Mouse (Mus musculus) heart, adult 8-10 months (tissue): Measurements from ENCODE around the gene Hps4. TPM values are rescaled to one million over a fixed set of nuclear protein-coding genes. Genes with fewer than 3 reads are reported as not detected.
"Not testable (repeated sequence)": the region's sequence is repeated elsewhere in the genome, so short reads cannot be mapped to it uniquely, and the experiment has no call there.

Experiments
- DNase-seq: peaks from one replicate; pipeline ENCODE4 v3.0.0; 2022; ENCODE audit warnings: low spot score
- total RNA-seq, 4 experiments: library from RNA; stranded (reverse); gene quantifications; 2 replicates each; pipeline ENCODE4 v1.2.4; 2022

Hps4 gene
- 10 to 100 TPM in 2 of 4 experiments, 1 to 10 TPM in 2; 8.5 to 12.6 (median 10.2) TPM for total RNA-seq

GRCm38 (mm10) chr5:112342463-112343204, at the start of gene Hps4, which contains the start of gene Srrd:
Hps4 (plus strand) TSS chr5:112343083.
Srrd (minus strand) TSS chr5:112343040.
- peak; percentile 80 for DNase-seq

- DNase-seq, result no peak
Observed at GRCm38 (mm10) chr5:112293800-112294199, 49.1 kb upstream of the Hps4 start.

GRCm38 (mm10) chr5:112294696-112295095, 48.2 kb upstream of the Hps4 start:
- DNase-seq, result no peak

- DNase-seq, result no peak
Observed at GRCm38 (mm10) chr5:112295162-112295561, 47.7 kb upstream of the Hps4 start.

- DNase-seq, result no peak
Observed at GRCm38 (mm10) chr5:112295564-112295963, 47.3 kb upstream of the Hps4 start.

GRCm38 (mm10) chr5:112296404-112297181, 46.3 kb upstream of the Hps4 start:
- DNase-seq, result no peak

- no peak for DNase-seq
Observed at GRCm38 (mm10) chr5:112297257-112297656, 45.6 kb upstream of the Hps4 start.

GRCm38 (mm10) chr5:112298226-112298988, 44.5 kb upstream of the Hps4 start:
- DNase-seq, result peak; percentile 76

GRCm38 (mm10) chr5:112299399-112299798, 43.5 kb upstream of the Hps4 start:
- no peak for DNase-seq

GRCm38 (mm10) chr5:112300112-112300511, 42.8 kb upstream of the Hps4 start:
- DNase-seq, result no peak

GRCm38 (mm10) chr5:112300721-112301308, 42.1 kb upstream of the Hps4 start:
- DNase-seq, result no peak

GRCm38 (mm10) chr5:112301694-112302093, 41.2 kb upstream of the Hps4 start:
- DNase-seq, result no peak

- DNase-seq, result no peak
Observed at GRCm38 (mm10) chr5:112302310-112302709, 40.6 kb upstream of the Hps4 start.

GRCm38 (mm10) chr5:112305842-112306241, 37.0 kb upstream of the Hps4 start:
- DNase-seq, result no peak

GRCm38 (mm10) chr5:112313222-112313885, 29.5 kb upstream of the Hps4 start:
- DNase-seq, result no peak

- no peak for DNase-seq
Observed at GRCm38 (mm10) chr5:112316468-112316867, 26.4 kb upstream of the Hps4 start.

- peak; percentile 68 for DNase-seq
Observed at GRCm38 (mm10) chr5:112317328-112317727, 25.6 kb upstream of the Hps4 start.

GRCm38 (mm10) chr5:112319343-112319742, 23.5 kb upstream of the Hps4 start:
- not testable (repeated sequence) for DNase-seq

GRCm38 (mm10) chr5:112320379-112320778, 22.5 kb upstream of the Hps4 start:
- DNase-seq, result no peak

- peak; percentile 25 for DNase-seq
Observed at GRCm38 (mm10) chr5:112320936-112321335, 21.9 kb upstream of the Hps4 start.

GRCm38 (mm10) chr5:112321376-112321775, 21.5 kb upstream of the Hps4 start:
- no peak for DNase-seq
